Mouse (Mus musculus): Measurements from ENCODE around the gene Fastkd3.

Fastkd3 gene

DNA sequence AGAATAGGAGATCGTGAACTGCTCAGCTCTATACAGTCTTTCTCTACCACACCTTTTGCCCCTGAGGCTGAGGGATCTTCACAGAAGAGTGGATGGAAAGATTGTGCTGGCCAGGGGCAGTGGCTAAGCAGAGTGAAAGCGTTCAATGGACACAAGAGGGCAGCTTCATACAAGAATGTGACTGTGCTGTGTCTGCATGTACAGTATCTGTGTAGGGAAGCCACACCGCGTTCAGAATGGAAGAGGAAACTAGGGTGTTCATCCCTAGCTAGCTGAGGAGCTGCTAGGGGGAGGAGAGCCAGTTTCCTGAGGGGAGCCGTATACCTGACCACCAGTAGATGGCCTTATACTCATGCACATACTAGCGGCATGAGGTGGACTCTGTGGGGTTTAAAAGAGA, 40.8 kb downstream of the Fastkd3 start:
- DNase-seq, result no peak

DNA sequence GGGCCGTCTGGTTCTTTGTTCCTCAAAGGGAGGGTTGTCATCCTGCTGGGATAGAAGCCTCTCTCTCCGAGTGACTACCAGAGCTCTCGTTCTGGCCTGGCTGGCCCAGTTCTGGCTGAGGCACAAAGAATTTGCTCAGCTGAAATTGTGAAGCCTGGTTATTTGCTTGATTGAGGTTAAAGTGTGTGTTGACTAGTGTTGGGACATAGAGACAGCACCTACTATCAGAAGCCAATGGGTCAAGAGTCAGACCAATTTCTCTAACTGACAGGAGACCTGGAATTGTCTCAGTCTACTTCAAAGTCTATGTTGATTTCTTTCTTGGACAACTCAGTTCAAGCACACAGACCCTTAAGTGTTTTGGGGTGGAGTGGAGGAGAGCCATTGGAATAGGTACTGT, 45.0 kb downstream of the Fastkd3 start:
- no peak for DNase-seq
